Mouse (Mus musculus): Measurements from ENCODE around the gene Gm49601. TPM values are rescaled to one million over a fixed set of nuclear protein-coding genes. Genes with fewer than 3 reads are reported as not detected.

The Gm49601 gene
- total and polyA plus RNA-seq, 3 experiments, result 1.4 TPM; not detected in 2

- TF ChIP-seq JUND (conservative IDR thresholded peaks at IDR 0.05; ENCODE audit: low read depth, low read length) (no peak), E2F4 (IDR thresholded peaks at IDR 0.05; ENCODE audit: insufficient replicate concordance, low read depth, low read length) (no peak), CTCF (conservative IDR thresholded peaks at IDR 0.05 in 1 of 2, IDR thresholded peaks at IDR 0.05 in 1 of 2; ENCODE audit: low read depth in 2 of 2, low read length in 2 of 2) (no peak)
Observed at GRCm38 (mm10) chr16:18593930-18594329, 32.3 kb downstream of the Gm49601 start (continued).

- H3K4me1 ChIP-seq (ENCODE audit: control insufficient read depth in 1 of 2, insufficient read depth in 2 of 2), result peaks cover 4 to 7% of the 10 kb centered on the region in 2 experiments; a peak in 2 of 4 replicates
- no peaks in the 10 kb centered on the region for H3K36me3 ChIP-seq (replicated peaks in 1 of 2; ENCODE audit: control insufficient read depth in 1 of 2, insufficient read depth in 1 of 2, low read length in 1 of 2)
- H3K79me2 ChIP-seq (replicated peaks; ENCODE audit: control insufficient read depth, extremely low read depth, insufficient read depth, poor library complexity, severe bottlenecking), result no peaks in the 10 kb centered on the region
- no peak for DNase-seq (ENCODE audit: extremely low read depth)
- peaks cover 20% of the 10 kb centered on the region for H3K9me3 ChIP-seq (replicated peaks; ENCODE audit: low read length)
- dilution Hi-C loops (cut with MboI; ENCODE audit: extremely low pct_ligation_motif_present, extremely low pct_unique_long_range_greater_than_20kb, low sequenced_read_pairs), result no loop called here
- no peak overlapping the region for H3K27ac ChIP-seq (ENCODE audit: insufficient read depth, low read depth)
- no peak overlapping the region for H3K4me2 ChIP-seq (ENCODE audit: insufficient read depth, low read depth, poor library complexity, severe bottlenecking)
- H3K4me3 ChIP-seq (replicated peaks in 1 of 3; ENCODE audit: low read depth in 2 of 3, low read length in 2 of 3, poor library complexity in 1 of 3), result no peak overlapping the region
- TF ChIP-seq E2F4 (IDR thresholded peaks at IDR 0.05; ENCODE audit: insufficient replicate concordance, low read depth, low read length) (no peak), MXI1 (IDR thresholded peaks at IDR 0.05; ENCODE audit: low read depth, low read length) (no peak), ETS1 (conservative IDR thresholded peaks at IDR 0.05; ENCODE audit: low read depth, low read length) (no peak), BHLHE40 (IDR thresholded peaks at IDR 0.05; ENCODE audit: low read depth, low read length) (no peak), ZMIZ1 (IDR thresholded peaks at IDR 0.05; ENCODE audit: low read depth, low read length) (no peak), JUN (IDR thresholded peaks at IDR 0.05; ENCODE audit: insufficient read depth, low read depth, low read length) (no peak), ZNF384 (IDR thresholded peaks at IDR 0.05; ENCODE audit: low read depth, low read length) (no peak)
- no peak overlapping the region for H3K9ac ChIP-seq (ENCODE audit: insufficient read depth, low read depth)
- in situ Hi-C loops (cut with MboI; ENCODE audit: low pct_ligation_motif_present, low pct_unique_long_range_greater_than_20kb, low sequenced_read_pairs), result no loop called here
- peaks cover 52% of the 10 kb centered on the region for H3K27me3 ChIP-seq (replicated peaks)
Observed at GRCm38 (mm10) chr16:18591047-18592018, 34.9 kb downstream of the Gm49601 start.

GRCm38 (mm10) chr16:18589804-18590790, 36.1 kb downstream of the Gm49601 start, which contains the start of gene Tbx1:
Gene Tbx1, minus strand, starts transcription at chr16:18590671.
- in situ Hi-C loops (cut with MboI; ENCODE audit: low pct_ligation_motif_present, low pct_unique_long_range_greater_than_20kb, low sequenced_read_pairs) (no loop called here), dilution Hi-C loops (cut with MboI; ENCODE audit: extremely low pct_ligation_motif_present, extremely low pct_unique_long_range_greater_than_20kb, low sequenced_read_pairs) (no loop called here)
- peak; percentile 95 for TF ChIP-seq UBTF (IDR thresholded peaks at IDR 0.05; ENCODE audit: low read depth, low read length)
- TF ChIP-seq NELFE (IDR thresholded peaks at IDR 0.05; ENCODE audit: low read depth, low read length), result no peak
- TF ChIP-seq RAD21 (IDR thresholded peaks at IDR 0.05; ENCODE audit: low read depth, low read length), result peak; percentile 9
- peak; percentile 63; the same call in 1 of the 2 replicates for TF ChIP-seq ELF1 (IDR thresholded peaks at IDR 0.05; ENCODE audit: low read depth, low read length)
- peak; percentile 71; the same call in 1 of the 2 replicates for TF ChIP-seq TBP (conservative IDR thresholded peaks at IDR 0.05; ENCODE audit: low read depth, low read length)
- TF ChIP-seq EP300 (IDR thresholded peaks at IDR 0.05; ENCODE audit: low read length), result 0 out of 2 replicates have a peak, but pooled peaks have one; percentile 19
- TF ChIP-seq ZC3H11A (IDR thresholded peaks at IDR 0.05; ENCODE audit: low read depth, low read length), result no peak
- peak; percentile 36 for TF ChIP-seq SMC3 (IDR thresholded peaks at IDR 0.05; ENCODE audit: low read depth, low read length)
- peak in 1 of 2 experiments; percentile 69; a peak in 2 of 4 replicates for TF ChIP-seq CTCF (conservative IDR thresholded peaks at IDR 0.05 in 1 of 2, IDR thresholded peaks at IDR 0.05 in 1 of 2; ENCODE audit: low read depth in 2 of 2, low read length in 2 of 2)
- no peak for TF ChIP-seq TCF12 (IDR thresholded peaks at IDR 0.05; ENCODE audit: low read depth, low read length)
- no peak for TF ChIP-seq USF2 (conservative IDR thresholded peaks at IDR 0.05; ENCODE audit: low read depth, low read length)
- no peak for TF ChIP-seq POLR2A (IDR thresholded peaks at IDR 0.05; ENCODE audit: low read depth, low read length)
- 0 out of 2 replicates have a peak, but pooled peaks have one; percentile 12 for TF ChIP-seq HCFC1 (IDR thresholded peaks at IDR 0.05; ENCODE audit: low read depth, low read length)
- TF ChIP-seq USF1 (IDR thresholded peaks at IDR 0.05; ENCODE audit: low read depth, low read length), result no peak
- DNase-seq (ENCODE audit: extremely low read depth), result peak; percentile 34
- H3K4me1 ChIP-seq (ENCODE audit: control insufficient read depth in 1 of 2, insufficient read depth in 2 of 2), result peaks cover 4 to 7% of the 10 kb centered on the region in 2 experiments; a peak in 2 of 4 replicates
- H3K4me2 ChIP-seq (ENCODE audit: insufficient read depth, low read depth, poor library complexity, severe bottlenecking), result peak within 1 kb of the TSS; percentile 68
- peak within 1 kb of the TSS; percentile 44 to 56 (median 48) for H3K4me3 ChIP-seq (replicated peaks in 1 of 3; ENCODE audit: low read depth in 2 of 3, low read length in 2 of 3, poor library complexity in 1 of 3)
- peaks cover 30% of the 10 kb centered on the region for H3K9me3 ChIP-seq (replicated peaks; ENCODE audit: low read length)
- no peaks in the 10 kb centered on the region for H3K36me3 ChIP-seq (replicated peaks in 1 of 2; ENCODE audit: control insufficient read depth in 1 of 2, insufficient read depth in 1 of 2, low read length in 1 of 2)
- H3K9ac ChIP-seq (ENCODE audit: insufficient read depth, low read depth), result no peak within 1 kb of the TSS
- H3K27me3 ChIP-seq (replicated peaks), result peaks cover 47% of the 10 kb centered on the region
- H3K79me2 ChIP-seq (replicated peaks; ENCODE audit: control insufficient read depth, extremely low read depth, insufficient read depth, poor library complexity, severe bottlenecking), result no peaks in the 10 kb centered on the region
- no peak within 1 kb of the TSS for H3K27ac ChIP-seq (ENCODE audit: insufficient read depth, low read depth)

Data from CH12.LX (cell line).